Mouse (Mus musculus) midbrain, embryonic 14.5 days (tissue): ENCODE data around the gene Gm21970. TPM values are rescaled to one million over a fixed set of nuclear protein-coding genes. Genes with fewer than 3 reads are reported as not detected.

Experiments
- ATAC-seq: fragments of 200-750 bp; cut with Nextera tagmentation; 2 replicates; pipeline ENCODE4 v1.8.0; 2017; ENCODE audit warnings: moderate number of reproducible peaks, moderate library complexity; ENCODE audit not compliant: low FRiP score, low TSS enrichment
- DNase-seq: peaks from one replicate; pipeline ENCODE4 v3.0.0-alpha.2; 2015
- H3K27ac ChIP-seq: fragments of 300-500 bp; sonication (generic); replicated peaks from 2 replicates; pipeline ENCODE4 v1.5.1; 2014; ENCODE audit warnings: mild to moderate bottlenecking, low read depth, low read length, moderate library complexity
- H3K27me3 ChIP-seq: fragments of 300-500 bp; sonication (generic); 2 replicates; pipeline ENCODE4 v1.6.1; 2014; ENCODE audit warnings: low read length, control low read depth, mixed read lengths; ENCODE audit not compliant: control insufficient read depth, insufficient read depth
- H3K36me3 ChIP-seq: fragments of 300-500 bp; sonication (generic); 2 replicates; pipeline ENCODE4 v1.6.1; 2014; ENCODE audit warnings: low read length, control low read depth; ENCODE audit not compliant: control insufficient read depth, insufficient read depth
- H3K4me1 ChIP-seq: fragments of 300-500 bp; sonication (generic); 2 replicates; pipeline ENCODE4 v1.6.1; 2014; ENCODE audit warnings: mild to moderate bottlenecking, antibody characterized with exemption, low read length, control low read depth; ENCODE audit not compliant: control insufficient read depth, insufficient read depth
- H3K4me2 ChIP-seq: fragments of 300-500 bp; sonication (generic); 2 replicates; pipeline ENCODE4 v1.6.1; 2014; ENCODE audit warnings: mild to moderate bottlenecking, low read length, moderate library complexity
- H3K4me3 ChIP-seq: fragments of 300-500 bp; sonication (generic); replicated peaks from 2 replicates; pipeline ENCODE4 v1.5.1; 2014; ENCODE audit warnings: low read depth, low read length
- H3K9ac ChIP-seq: fragments of 300-500 bp; sonication (generic); replicated peaks from 2 replicates; pipeline ENCODE4 v1.6.1; 2014; ENCODE audit warnings: mild to moderate bottlenecking, low read length, moderate library complexity
- H3K9me3 ChIP-seq: fragments of 300-500 bp; sonication (generic); 2 replicates; pipeline ENCODE4 v1.6.1; 2016; ENCODE audit warnings: low read length, control low read depth, mixed read lengths; ENCODE audit not compliant: control insufficient read depth
- WGBS: fragments of 180-500 bp; shearing (Covaris S2); extraction: QIAGEN DNeasy Blood & Tissue Kit; methylation state at CpG from one replicate; pipeline ENCODE4 v1.1.7; 2014; 5-methylcytosine and 5-hydroxymethylcytosine counted together
- polyA plus RNA-seq: library from polyadenylated mRNA; unstranded; fragments of >200 nt; fragmentation: Nextera tagmentation; extraction: Ambion mirVana; gene quantifications from 2 replicates; pipeline ENCODE4 v1.2.1, GENCODE M21; 2014

The Gm21970 gene
- polyA plus RNA-seq, 1 experiment from 2014 or later = not detected

GRCm38 (mm10) chr16:91444847-91445246 lies 53.3 kb downstream of the Gm21970 start:
- Histone ChIP-seq H3K27ac (no peak overlapping the region), H3K36me3 (no peaks in the 10 kb centered on the region), H3K9me3 (no peaks in the 10 kb centered on the region), H3K9ac (no peak overlapping the region), H3K4me2 (no peak overlapping the region), H3K27me3 (no peaks in the 10 kb centered on the region), H3K4me3 (no peak overlapping the region), H3K4me1 (no peaks in the 10 kb centered on the region)
- ATAC-seq (no peak), DNase-seq (no peak)
- WGBS = 88% methylated on average over 4 of the region's 4 CpGs

DNA sequence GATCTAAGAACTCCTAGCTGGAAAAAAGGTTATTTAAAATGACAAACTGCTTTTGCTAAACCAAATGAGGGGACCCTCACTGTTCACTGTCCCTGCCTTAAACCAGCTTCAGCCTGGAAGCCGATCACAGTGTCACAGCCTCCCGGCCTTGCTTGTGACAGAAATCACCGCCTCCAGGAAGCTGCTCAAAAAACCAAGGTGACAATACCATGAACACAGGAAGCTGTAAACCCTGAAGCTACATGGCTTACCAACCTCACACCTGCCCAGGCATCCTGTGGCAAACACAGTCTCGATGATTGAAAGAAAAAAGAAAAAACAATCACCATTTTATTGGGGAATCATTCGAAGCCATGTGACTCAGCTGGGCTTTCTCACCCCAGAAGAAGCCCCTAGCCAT lies 54.0 kb downstream of the Gm21970 start:
- Histone ChIP-seq H3K36me3 (no peaks in the 10 kb centered on the region), H3K27ac (no peak overlapping the region), H3K27me3 (no peaks in the 10 kb centered on the region), H3K4me1 (no peaks in the 10 kb centered on the region), H3K4me3 (no peak overlapping the region), H3K4me2 (no peak overlapping the region), H3K9me3 (no peaks in the 10 kb centered on the region), H3K9ac (no peak overlapping the region)
- DNase-seq (no peak), ATAC-seq (no peak)
- 84% methylated on average over 5 of the region's 5 CpGs for WGBS

GRCm38 (mm10) chr16:91446778-91447511 lies 55.4 kb downstream of the Gm21970 start:
- Histone ChIP-seq H3K4me3 (no peak overlapping the region), H3K4me1 (no peaks in the 10 kb centered on the region), H3K4me2 (no peak overlapping the region), H3K9me3 (no peaks in the 10 kb centered on the region), H3K36me3 (no peaks in the 10 kb centered on the region), H3K9ac (no peak overlapping the region), H3K27me3 (no peaks in the 10 kb centered on the region), H3K27ac (no peak overlapping the region)
- ATAC-seq = no peak
- 79% methylated on average over 8 of the region's 8 CpGs for WGBS
- DNase-seq = no peak

DNA sequence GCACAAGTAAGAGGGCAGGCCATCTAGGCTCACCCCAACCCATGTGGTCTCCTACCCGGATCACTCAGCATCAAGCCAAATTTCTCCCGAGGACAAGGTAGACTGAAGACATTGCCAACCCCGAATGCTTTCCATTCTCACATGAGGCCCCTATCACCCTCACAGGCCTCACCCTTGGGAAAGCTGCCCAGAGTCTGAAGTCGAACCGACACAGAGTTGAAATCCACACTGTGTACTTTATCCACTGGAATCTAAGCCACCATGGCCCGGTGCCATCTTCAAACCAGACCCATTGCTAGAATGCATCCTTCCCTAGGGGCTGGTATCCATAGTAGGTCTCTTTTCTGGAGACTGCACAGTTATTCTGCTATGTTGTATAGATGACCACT lies 56.0 kb downstream of the Gm21970 start:
- WGBS = 86% methylated on average over 6 of the region's 6 CpGs
- H3K9me3 ChIP-seq = no peaks in the 10 kb centered on the region
- H3K9ac ChIP-seq = no peak overlapping the region
- no peak for DNase-seq
- H3K4me1 ChIP-seq = no peaks in the 10 kb centered on the region
- no peak for ATAC-seq
- H3K27ac ChIP-seq = no peak overlapping the region
- no peaks in the 10 kb centered on the region for H3K36me3 ChIP-seq
- no peaks in the 10 kb centered on the region for H3K27me3 ChIP-seq
- no peak overlapping the region for H3K4me2 ChIP-seq
- no peak overlapping the region for H3K4me3 ChIP-seq

DNA sequence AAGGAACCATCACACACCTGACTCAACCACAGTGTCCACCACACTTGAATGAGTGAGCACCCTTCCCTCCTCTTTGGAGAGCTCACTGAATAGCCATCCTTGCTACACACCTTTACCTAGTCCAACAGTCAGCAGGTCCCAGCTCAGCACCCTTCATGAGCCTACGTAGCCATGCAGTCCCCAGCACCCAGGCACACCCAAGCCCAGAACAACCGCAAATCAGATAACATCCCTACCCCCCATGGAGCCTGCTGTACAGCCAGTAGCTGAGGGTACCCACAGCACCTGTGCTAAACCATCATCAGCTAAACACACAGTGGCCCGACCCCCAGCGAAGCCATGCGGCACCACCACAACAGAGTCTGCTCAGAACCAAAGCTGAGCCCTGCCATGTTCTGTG lies 56.6 kb downstream of the Gm21970 start:
- H3K4me3 ChIP-seq = no peak overlapping the region
- 92% methylated on average over 5 of the region's 5 CpGs for WGBS
- H3K9me3 ChIP-seq = no peaks in the 10 kb centered on the region
- H3K4me2 ChIP-seq = no peak overlapping the region
- no peaks in the 10 kb centered on the region for H3K4me1 ChIP-seq
- no peak overlapping the region for H3K9ac ChIP-seq
- H3K36me3 ChIP-seq = no peaks in the 10 kb centered on the region
- ATAC-seq (no peak), DNase-seq (no peak)
- no peaks in the 10 kb centered on the region for H3K27me3 ChIP-seq
- no peak overlapping the region for H3K27ac ChIP-seq

GRCm38 (mm10) chr16:91448895-91449294 lies 57.4 kb downstream of the Gm21970 start:
- 84% methylated on average over 7 of the region's 7 CpGs for WGBS
- H3K27ac ChIP-seq = no peak overlapping the region
- DNase-seq (no peak), ATAC-seq (no peak)
- no peak overlapping the region for H3K4me2 ChIP-seq
- H3K36me3 ChIP-seq = no peaks in the 10 kb centered on the region
- H3K4me1 ChIP-seq = no peaks in the 10 kb centered on the region
- no peaks in the 10 kb centered on the region for H3K9me3 ChIP-seq
- no peaks in the 10 kb centered on the region for H3K27me3 ChIP-seq
- H3K4me3 ChIP-seq = no peak overlapping the region
- no peak overlapping the region for H3K9ac ChIP-seq

GRCm38 (mm10) chr16:91450137-91451064 lies 58.9 kb downstream of the Gm21970 start:
- ATAC-seq = no peak
- no peak for DNase-seq

GRCm38 (mm10) chr16:91451949-91452348 lies 60.4 kb downstream of the Gm21970 start:
- Histone ChIP-seq H3K4me2 (no peak overlapping the region), H3K36me3 (no peaks in the 10 kb centered on the region), H3K4me3 (no peak overlapping the region), H3K9me3 (no peaks in the 10 kb centered on the region), H3K27me3 (no peaks in the 10 kb centered on the region), H3K4me1 (no peaks in the 10 kb centered on the region), H3K27ac (no peak overlapping the region), H3K9ac (no peak overlapping the region)
- WGBS = 82% methylated on average over 2 of the region's 2 CpGs
- ATAC-seq (no peak), DNase-seq (no peak)

More at GRCm38 (mm10) chr16:91450137-91451064, 58.9 kb downstream of the Gm21970 start:
- Histone ChIP-seq H3K4me3 (no peak overlapping the region), H3K4me1 (no peaks in the 10 kb centered on the region), H3K9ac (no peak overlapping the region), H3K9me3 (no peaks in the 10 kb centered on the region), H3K36me3 (no peaks in the 10 kb centered on the region), H3K27ac (no peak overlapping the region), H3K27me3 (no peaks in the 10 kb centered on the region), H3K4me2 (no peak overlapping the region)
- 83% methylated on average over 12 of the region's 12 CpGs for WGBS
